Mouse (Mus musculus) ES-Bruce4 (cell line): Measurements from ENCODE around the gene Anks1.

Source experiments
- CTCF ChIP-seq: IDR thresholded peaks from one replicate; pipeline ENCODE4 v1.8.1; 2011; ENCODE audit warnings: low read depth, low read length
- POLR2A ChIP-seq: IDR thresholded peaks from one replicate; pipeline ENCODE4 v1.8.1; 2011; ENCODE audit warnings: low read length; ENCODE audit not compliant: insufficient read depth

GRCm38 (mm10) chr17:28028236-28028635, 119.1 kb downstream of the Anks1 start:
- TF ChIP-seq CTCF (no peak), POLR2A (no peak)
